Mouse (Mus musculus): ENCODE results near the gene Pde8a. TPM values are rescaled to one million over a fixed set of nuclear protein-coding genes. Genes with fewer than 3 reads are reported as not detected.

The Pde8a gene
- polyA plus RNA-seq, 1 experiment from 2014 or later = 6.5 TPM

DNA sequence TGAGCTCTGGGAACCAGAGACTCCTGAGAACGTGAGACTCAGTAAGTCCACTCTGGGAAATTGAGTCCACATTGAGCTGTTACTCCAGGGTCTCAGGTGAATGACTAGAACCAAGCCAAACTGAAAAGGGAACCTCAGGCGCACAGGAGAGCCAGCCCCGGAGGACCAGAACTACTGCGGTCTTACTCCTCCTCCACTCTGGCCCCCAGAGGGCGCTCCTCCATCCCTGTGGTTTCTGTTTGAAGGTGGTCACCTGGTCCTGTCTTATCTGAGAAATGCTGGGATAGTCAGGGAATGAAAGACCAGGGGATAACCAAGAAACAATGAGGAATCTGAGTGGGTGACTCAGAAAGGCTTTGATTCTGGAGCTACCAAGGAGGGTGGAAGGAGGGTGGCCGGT lies 4.5 kb upstream of the Pde8a start:
- Histone ChIP-seq H3K4me2 (replicated peaks; ENCODE audit: low read depth, low read length) (no peak overlapping the region), H3K4me1 (ENCODE audit: insufficient read depth, low read depth, low read length) (peaks cover 4% of the 10 kb centered on the region; the same call in 1 of the 2 replicates), H3K9ac (replicated peaks; ENCODE audit: low read depth) (no peak overlapping the region), H3K4me3 (ENCODE audit: low read depth, low read length) (no peak overlapping the region), H3K36me3 (ENCODE audit: insufficient read depth, low read length) (no peaks in the 10 kb centered on the region), H3K27me3 (replicated peaks; ENCODE audit: insufficient read depth, low read length) (no peaks in the 10 kb centered on the region), H3K27ac (ENCODE audit: low read length) (no peak overlapping the region), H3K9me3 (ENCODE audit: low read length) (no peaks in the 10 kb centered on the region)
- WGBS = 9% methylated on average over 6 of the region's 6 CpGs
- DNase-seq (ENCODE audit: low spot score) (peak; percentile 68), ATAC-seq (no peak)
- TF ChIP-seq EP300 (IDR thresholded peaks at IDR 0.05) (0 out of 2 replicates have a peak, but pooled peaks have one; percentile 11), CTCF (IDR thresholded peaks at IDR 0.05) (peak; percentile 82)

DNA sequence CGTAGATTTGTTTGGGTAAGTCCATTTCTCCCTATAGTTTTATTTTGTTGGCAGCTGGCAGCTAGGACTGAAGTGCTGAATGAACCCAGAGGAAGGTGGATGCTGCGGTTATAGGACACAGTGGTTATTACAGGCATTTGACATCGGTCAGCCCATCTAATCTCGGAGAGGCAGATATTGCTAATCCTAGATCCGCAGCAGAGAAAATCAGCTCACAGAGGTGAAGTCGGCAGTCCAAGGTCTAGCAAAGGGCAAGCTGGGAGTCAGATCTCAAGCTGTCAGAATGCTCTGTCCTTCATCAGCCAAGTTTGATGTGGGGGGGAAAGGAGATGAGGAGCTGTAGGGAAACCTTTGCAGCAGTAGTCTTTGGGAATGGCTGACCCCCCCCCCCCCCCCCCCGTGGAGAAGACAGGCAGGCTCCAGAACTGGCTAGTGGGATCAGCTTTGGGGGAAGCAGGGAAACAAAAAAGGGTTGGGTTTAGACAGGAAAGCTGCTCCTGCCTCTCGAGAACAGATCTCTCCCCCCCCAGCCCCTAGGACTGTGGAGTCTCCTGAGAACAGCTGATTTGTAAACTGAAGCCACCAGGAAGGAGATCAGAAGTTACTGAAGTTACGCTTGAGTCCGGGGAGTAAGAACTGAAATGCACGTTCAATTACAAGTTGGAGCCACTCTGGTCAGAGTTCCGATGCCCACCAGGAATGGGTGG lies 3.3 kb upstream of the Pde8a start:
- DNase-seq (ENCODE audit: low spot score) (no peak), ATAC-seq (no peak)
- 50% methylated on average over 12 of the region's 12 CpGs for WGBS
- no peaks in the 10 kb centered on the region for H3K36me3 ChIP-seq (ENCODE audit: insufficient read depth, low read length)
- no peak overlapping the region for H3K9ac ChIP-seq (replicated peaks; ENCODE audit: low read depth)
- no peak overlapping the region for H3K4me3 ChIP-seq (ENCODE audit: low read depth, low read length)
- peaks cover 4% of the 10 kb centered on the region; the same call in 1 of the 2 replicates for H3K4me1 ChIP-seq (ENCODE audit: insufficient read depth, low read depth, low read length)
- H3K27me3 ChIP-seq (replicated peaks; ENCODE audit: insufficient read depth, low read length) = no peaks in the 10 kb centered on the region
- H3K4me2 ChIP-seq (replicated peaks; ENCODE audit: low read depth, low read length) = no peak overlapping the region
- no peak overlapping the region for H3K27ac ChIP-seq (ENCODE audit: low read length)
- H3K9me3 ChIP-seq (ENCODE audit: low read length) = no peaks in the 10 kb centered on the region
- no peak for TF ChIP-seq CTCF (IDR thresholded peaks at IDR 0.05)
- no peak for TF ChIP-seq EP300 (IDR thresholded peaks at IDR 0.05)

- Histone ChIP-seq H3K36me3 (ENCODE audit: insufficient read depth, low read length) (no peaks in the 10 kb centered on the region), H3K4me2 (replicated peaks; ENCODE audit: low read depth, low read length) (peak overlapping the region; percentile 77), H3K4me3 (ENCODE audit: low read depth, low read length) (peak overlapping the region; percentile 71), H3K27me3 (replicated peaks; ENCODE audit: insufficient read depth, low read length) (no peaks in the 10 kb centered on the region), H3K27ac (ENCODE audit: low read length) (no peak overlapping the region; the same call in 1 of the 2 replicates), H3K4me1 (ENCODE audit: insufficient read depth, low read depth, low read length) (peaks cover 4% of the 10 kb centered on the region; the same call in 1 of the 2 replicates), H3K9me3 (ENCODE audit: low read length) (no peaks in the 10 kb centered on the region), H3K9ac (replicated peaks; ENCODE audit: low read depth) (no peak overlapping the region)
- DNase-seq (ENCODE audit: low spot score) (peak; percentile 51), ATAC-seq (no peak)
- 12% methylated on average over 8 of the region's 8 CpGs for WGBS
- TF ChIP-seq EP300 (IDR thresholded peaks at IDR 0.05) = no peak
- no peak for TF ChIP-seq CTCF (IDR thresholded peaks at IDR 0.05)
Observed at GRCm38 (mm10) chr7:81211760-81212159, 1.6 kb upstream of the Pde8a start.

DNA sequence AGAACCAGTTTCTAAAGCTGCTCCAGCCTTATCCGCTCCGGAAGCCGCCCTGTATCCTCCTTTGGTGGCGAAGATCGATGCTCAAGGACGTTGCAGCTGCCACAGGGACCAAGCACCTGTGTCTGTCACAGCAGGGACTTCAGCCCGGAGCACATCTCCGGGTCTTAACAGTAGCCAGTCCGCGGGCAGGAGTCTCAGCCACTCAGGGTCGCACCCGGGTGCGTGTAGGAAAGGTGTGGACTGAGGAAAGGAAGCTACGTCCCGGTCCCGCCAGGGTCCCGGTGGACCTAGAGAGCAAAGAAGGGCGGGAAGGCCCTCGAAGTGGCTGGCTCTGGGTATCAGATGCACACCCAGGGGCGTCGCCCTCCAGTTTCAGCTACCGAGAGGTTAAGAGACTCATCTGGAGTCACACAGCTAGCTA lies 1.1 kb upstream of the Pde8a start:
- Histone ChIP-seq H3K27me3 (replicated peaks; ENCODE audit: insufficient read depth, low read length) (no peaks in the 10 kb centered on the region), H3K4me2 (replicated peaks; ENCODE audit: low read depth, low read length) (peak overlapping the region; percentile 77), H3K27ac (ENCODE audit: low read length) (peak overlapping the region; percentile 89), H3K9me3 (ENCODE audit: low read length) (no peaks in the 10 kb centered on the region), H3K9ac (replicated peaks; ENCODE audit: low read depth) (peak overlapping the region; percentile 79), H3K36me3 (ENCODE audit: insufficient read depth, low read length) (no peaks in the 10 kb centered on the region), H3K4me1 (ENCODE audit: insufficient read depth, low read depth, low read length) (peaks cover 4% of the 10 kb centered on the region; the same call in 1 of the 2 replicates), H3K4me3 (ENCODE audit: low read depth, low read length) (peak overlapping the region; percentile 71)
- DNase-seq (ENCODE audit: low spot score) = peak; percentile 74
- under 1% methylated on average over 22 of the region's 22 CpGs for WGBS
- peak; percentile 69 for ATAC-seq
- TF ChIP-seq CTCF (IDR thresholded peaks at IDR 0.05) (peak; percentile 4; the same call in 1 of the 2 replicates), EP300 (IDR thresholded peaks at IDR 0.05) (no peak)

GRCm38 (mm10) chr7:81212697-81213346 lies 574 bp upstream of the Pde8a start:
- Histone ChIP-seq H3K4me1 (ENCODE audit: insufficient read depth, low read depth, low read length) (peaks cover 4% of the 10 kb centered on the region; the same call in 1 of the 2 replicates), H3K9me3 (ENCODE audit: low read length) (no peaks in the 10 kb centered on the region), H3K36me3 (ENCODE audit: insufficient read depth, low read length) (no peaks in the 10 kb centered on the region), H3K27me3 (replicated peaks; ENCODE audit: insufficient read depth, low read length) (no peaks in the 10 kb centered on the region), H3K4me3 (ENCODE audit: low read depth, low read length) (peak overlapping the region; percentile 71), H3K27ac (ENCODE audit: low read length) (peak overlapping the region; percentile 89), H3K9ac (replicated peaks; ENCODE audit: low read depth) (peak overlapping the region; percentile 79), H3K4me2 (replicated peaks; ENCODE audit: low read depth, low read length) (peak overlapping the region; percentile 77)
- peak; percentile 68 for TF ChIP-seq CTCF (IDR thresholded peaks at IDR 0.05)
- TF ChIP-seq EP300 (IDR thresholded peaks at IDR 0.05) = no peak
- peak; percentile 93 for ATAC-seq
- DNase-seq (ENCODE audit: low spot score) = peak; percentile 96
- WGBS = 1% methylated on average over 57 of the region's 57 CpGs

GRCm38 (mm10) chr7:81214153-81214907 lies 934 bp downstream of the Pde8a start:
- Histone ChIP-seq H3K9me3 (ENCODE audit: low read length) (no peaks in the 10 kb centered on the region), H3K9ac (replicated peaks; ENCODE audit: low read depth) (peak overlapping the region; percentile 79), H3K4me1 (ENCODE audit: insufficient read depth, low read depth, low read length) (peaks cover 4% of the 10 kb centered on the region; the same call in 1 of the 2 replicates), H3K4me2 (replicated peaks; ENCODE audit: low read depth, low read length) (peak overlapping the region; percentile 77), H3K4me3 (ENCODE audit: low read depth, low read length) (peak overlapping the region; percentile 71), H3K27me3 (replicated peaks; ENCODE audit: insufficient read depth, low read length) (no peaks in the 10 kb centered on the region), H3K27ac (ENCODE audit: low read length) (peak overlapping the region; percentile 89), H3K36me3 (ENCODE audit: insufficient read depth, low read length) (no peaks in the 10 kb centered on the region)
- TF ChIP-seq CTCF (IDR thresholded peaks at IDR 0.05) (no peak), EP300 (IDR thresholded peaks at IDR 0.05) (no peak)
- DNase-seq (ENCODE audit: low spot score) (peak; percentile 23), ATAC-seq (no peak)
- 6% methylated on average over 35 of the region's 40 CpGs for WGBS

All from lung, postnatal 0 days (tissue).